Mouse (Mus musculus) activated CD4-positive, CD25-positive, alpha-beta regulatory T cell, adult 9 weeks (primary cell): ENCODE results near the gene Mrpl32. TPM values are rescaled to one million over a fixed set of nuclear protein-coding genes. Genes with fewer than 3 reads are reported as not detected.

Source experiments
- polyA plus RNA-seq: library from polyadenylated mRNA; unstranded; fragments of 100-300 nt; shearing (Covaris generic); gene quantifications from one replicate; pipeline ENCODE4 v1.2.1, GENCODE M21; 2017

The Mrpl32 gene
- 134 TPM for polyA plus RNA-seq

DNA sequence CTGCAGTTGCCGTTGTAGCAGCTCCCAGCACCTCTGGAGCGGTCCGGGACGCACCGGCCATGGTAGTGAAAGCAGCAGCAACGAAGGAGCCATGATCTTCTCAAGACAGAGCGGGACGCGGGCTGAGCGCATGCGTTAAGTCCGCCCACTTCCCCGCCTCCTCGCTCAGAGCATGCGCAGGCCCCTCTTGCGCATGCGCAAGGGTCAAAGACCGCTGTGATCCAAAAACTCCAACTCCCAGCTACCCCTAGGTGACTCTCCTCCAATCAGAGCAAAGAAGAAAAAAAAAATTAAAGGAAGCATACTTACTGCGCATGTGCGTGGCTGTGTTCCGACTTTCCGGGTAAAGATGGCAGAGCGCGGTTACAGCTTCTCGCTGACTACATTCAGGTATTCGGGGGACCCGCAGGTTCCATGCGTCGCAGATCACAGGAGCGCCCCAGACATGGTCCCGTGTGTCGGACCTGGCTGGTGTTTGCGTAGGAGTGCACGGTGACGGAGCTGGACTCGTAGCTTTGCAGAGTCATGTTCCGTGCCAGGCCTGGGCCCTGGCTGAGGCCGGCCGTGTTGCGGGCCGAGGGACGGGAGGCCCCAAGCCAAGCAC lies at the start of gene Mrpl32, which contains the start of gene Psma2:
Gene Mrpl32 (minus strand): TSS at position 240 of the 604 bp plus-strand sequence.
Gene Psma2 (plus strand): TSS at position 315 of the 604 bp plus-strand sequence.

GRCm38 (mm10) chr13:14629726-14630641 lies 17.0 kb upstream of the Mrpl32 start, which contains the start of gene AW209491:
TSS of gene AW209491 (plus strand) at chr13:14630154.

Other genes starting within 250 kb of the Mrpl32 start
- gene Hecw1, start 89.9 kb downstream of the Mrpl32 start, polyA plus RNA-seq: 0.20 TPM
- gene Psma2, start 75 bp upstream of the Mrpl32 start, polyA plus RNA-seq: 281 TPM
- gene AW209491, start 17.0 kb upstream of the Mrpl32 start, polyA plus RNA-seq: 17.7 TPM